Mouse (Mus musculus): ENCODE data around the gene Map3k14. TPM values are rescaled to one million over a fixed set of nuclear protein-coding genes. Genes with fewer than 3 reads are reported as not detected.

Gene Map3k14
- total and polyA plus RNA-seq, 3 experiments: 0.39 to 0.99 TPM; not detected in 1

GRCm38 (mm10) chr11:103315379-103315778 lies 48.1 kb upstream of the Map3k14 start:
- no peak overlapping the region for H3K9ac ChIP-seq (ENCODE audit: control insufficient read depth, low read depth, low read length, poor library complexity, severe bottlenecking)
- H3K27ac ChIP-seq (ENCODE audit: control insufficient read depth, low read depth, low read length): no peak overlapping the region
- H3K79me2 ChIP-seq (ENCODE audit: control insufficient read depth, insufficient read depth, low read length, poor library complexity): no peaks in the 10 kb centered on the region
- peaks cover 3 to 5% of the 10 kb centered on the region in 2 experiments for H3K27me3 ChIP-seq (ENCODE audit: control insufficient read depth in 1 of 2, insufficient read depth in 2 of 2, low read length in 2 of 2)
- no peak for DNase-seq (ENCODE audit: low read depth, low spot score)
- H3K9me3 ChIP-seq (replicated peaks; ENCODE audit: insufficient read depth, low read length): no peaks in the 10 kb centered on the region
- H3K4me1 ChIP-seq (ENCODE audit: control insufficient read depth in 1 of 2, insufficient read depth in 2 of 2, low read length in 2 of 2): no peaks in the 10 kb centered on the region
- H3K36me3 ChIP-seq (ENCODE audit: control insufficient read depth in 1 of 2, insufficient read depth in 2 of 2, low read length in 2 of 2): no peaks in the 10 kb centered on the region
- no peak for TF ChIP-seq MYB (IDR thresholded peaks at IDR 0.05; ENCODE audit: low read depth, low read length)
- no peak for TF ChIP-seq TBP (IDR thresholded peaks at IDR 0.05; ENCODE audit: low read depth, low read length)
- no peak for TF ChIP-seq MXI1 (IDR thresholded peaks at IDR 0.05; ENCODE audit: low read depth, low read length)
- TF ChIP-seq MAX (IDR thresholded peaks at IDR 0.05; ENCODE audit: low read length): no peak
- TF ChIP-seq NRF1 (IDR thresholded peaks at IDR 0.05; ENCODE audit: insufficient read depth, low read depth, low read length, poor library complexity, severe bottlenecking): no peak
- no peak overlapping the region for H3K4me3 ChIP-seq (ENCODE audit: control insufficient read depth in 1 of 2, insufficient read depth in 1 of 2, low read depth in 2 of 2, low read length in 2 of 2)

- Histone ChIP-seq H3K9me3 (replicated peaks; ENCODE audit: insufficient read depth, low read length) (no peaks in the 10 kb centered on the region), H3K9ac (ENCODE audit: control insufficient read depth, low read depth, low read length, poor library complexity, severe bottlenecking) (no peak overlapping the region), H3K36me3 (ENCODE audit: control insufficient read depth in 1 of 2, insufficient read depth in 2 of 2, low read length in 2 of 2) (no peaks in the 10 kb centered on the region), H3K27me3 (ENCODE audit: control insufficient read depth in 1 of 2, insufficient read depth in 2 of 2, low read length in 2 of 2) (peaks cover 3 to 4% of the 10 kb centered on the region in 2 experiments; a peak in 3 of 4 replicates), H3K4me3 (ENCODE audit: control insufficient read depth in 1 of 2, insufficient read depth in 1 of 2, low read depth in 2 of 2, low read length in 2 of 2) (no peak overlapping the region), H3K79me2 (ENCODE audit: control insufficient read depth, insufficient read depth, low read length, poor library complexity) (no peaks in the 10 kb centered on the region), H3K4me1 (ENCODE audit: control insufficient read depth in 1 of 2, insufficient read depth in 2 of 2, low read length in 2 of 2) (no peaks in the 10 kb centered on the region), H3K27ac (ENCODE audit: control insufficient read depth, low read depth, low read length) (no peak overlapping the region)
- no peak for DNase-seq (ENCODE audit: low read depth, low spot score)
- TF ChIP-seq TCF12 (IDR thresholded peaks at IDR 0.05; ENCODE audit: low read depth, low read length): no peak
- TF ChIP-seq EP300 (IDR thresholded peaks at IDR 0.05; ENCODE audit: low read depth in 1 of 2, low read length in 2 of 2): no peak
- TF ChIP-seq MXI1 (IDR thresholded peaks at IDR 0.05; ENCODE audit: low read depth, low read length): no peak
- TF ChIP-seq ETS1 (IDR thresholded peaks at IDR 0.05; ENCODE audit: low read depth, low read length): no peak
- no peak for TF ChIP-seq ZNF384 (IDR thresholded peaks at IDR 0.05; ENCODE audit: low read depth, low read length)
- no peak for TF ChIP-seq GATA1 (IDR thresholded peaks at IDR 0.05; ENCODE audit: low read depth, low read length)
- no peak for TF ChIP-seq MAX (IDR thresholded peaks at IDR 0.05; ENCODE audit: low read length)
- TF ChIP-seq ZC3H11A (IDR thresholded peaks at IDR 0.05; ENCODE audit: low read depth, low read length): no peak
- TF ChIP-seq HCFC1 (IDR thresholded peaks at IDR 0.05; ENCODE audit: low read depth, low read length): no peak
- no peak for TF ChIP-seq CHD2 (IDR thresholded peaks at IDR 0.05; ENCODE audit: low read length)
- no peak for TF ChIP-seq MYC (IDR thresholded peaks at IDR 0.05; ENCODE audit: low read depth, low read length)
- TF ChIP-seq ELF1 (IDR thresholded peaks at IDR 0.05; ENCODE audit: low read depth, low read length): no peak
- no peak for TF ChIP-seq BHLHE40 (IDR thresholded peaks at IDR 0.05; ENCODE audit: borderline replicate concordance, low read depth, low read length)
- no peak for TF ChIP-seq SMC3 (IDR thresholded peaks at IDR 0.05; ENCODE audit: low read depth, low read length)
- TF ChIP-seq MYB (IDR thresholded peaks at IDR 0.05; ENCODE audit: low read depth, low read length): no peak
- no peak for TF ChIP-seq MAZ (IDR thresholded peaks at IDR 0.05; ENCODE audit: low read depth, low read length)
- no peak for TF ChIP-seq USF1 (IDR thresholded peaks at IDR 0.05; ENCODE audit: low read depth, low read length)
Measured at GRCm38 (mm10) chr11:103314736-103315374, 47.6 kb upstream of the Map3k14 start.

Data from MEL (cell line).